Mouse (Mus musculus): ENCODE data around the gene 4930451I11Rik. TPM values are rescaled to one million over a fixed set of nuclear protein-coding genes. Genes with fewer than 3 reads are reported as not detected.
A peak's percentile ranks its signal among the peaks of the same experiment; 100 is the strongest.

4930451I11Rik gene
- polyA plus RNA-seq, 1 experiment from 2014 or later: not detected

GRCm38 (mm10) chr7:126832036-126832598 lies 678 bp upstream of the 4930451I11Rik start:
- Histone ChIP-seq H3K4me2 (replicated peaks) (peak overlapping the region; percentile 40), H3K4me3 (replicated peaks) (peak overlapping the region; percentile 24), H3K9ac (no peak overlapping the region), H3K36me3 (no peaks in the 10 kb centered on the region), H3K27me3 (peaks cover 5% of the 10 kb centered on the region; the same call in 1 of the 2 replicates), H3K27ac (replicated peaks) (no peak overlapping the region), H3K4me1 (peaks cover 5% of the 10 kb centered on the region; the same call in 1 of the 2 replicates), H3K9me3 (replicated peaks) (no peaks in the 10 kb centered on the region)
- peak; percentile 68 for ATAC-seq (ENCODE audit: insufficient number of reproducible peaks, low FRiP score, low TSS enrichment, low read depth)
- 1% methylated on average over 21 of the region's 21 CpGs for WGBS

GRCm38 (mm10) chr7:126825952-126826351 lies 5.5 kb downstream of the 4930451I11Rik start:
- no peak overlapping the region for H3K9ac ChIP-seq
- no peaks in the 10 kb centered on the region for H3K9me3 ChIP-seq (replicated peaks)
- ATAC-seq (ENCODE audit: insufficient number of reproducible peaks, low FRiP score, low TSS enrichment, low read depth): no peak
- no peaks in the 10 kb centered on the region for H3K36me3 ChIP-seq
- no peak overlapping the region for H3K27ac ChIP-seq (replicated peaks)
- H3K4me3 ChIP-seq (replicated peaks): no peak overlapping the region
- 72% methylated on average over 5 of the region's 5 CpGs for WGBS
- no peak overlapping the region for H3K4me2 ChIP-seq (replicated peaks)
- peaks cover 13% of the 10 kb centered on the region for H3K4me1 ChIP-seq
- peaks cover 44% of the 10 kb centered on the region for H3K27me3 ChIP-seq

GRCm38 (mm10) chr7:126825403-126825802 lies 6.0 kb downstream of the 4930451I11Rik start:
- WGBS: 16% methylated on average over 8 of the region's 8 CpGs
- Histone ChIP-seq H3K4me1 (peaks cover 13% of the 10 kb centered on the region), H3K9me3 (replicated peaks) (no peaks in the 10 kb centered on the region), H3K27ac (replicated peaks) (no peak overlapping the region), H3K9ac (no peak overlapping the region), H3K27me3 (peaks cover 44% of the 10 kb centered on the region), H3K36me3 (no peaks in the 10 kb centered on the region), H3K4me2 (replicated peaks) (no peak overlapping the region), H3K4me3 (replicated peaks) (no peak overlapping the region)
- no peak for ATAC-seq (ENCODE audit: insufficient number of reproducible peaks, low FRiP score, low TSS enrichment, low read depth)

GRCm38 (mm10) chr7:126823940-126824339 lies 7.5 kb downstream of the 4930451I11Rik start:
- no peak for ATAC-seq (ENCODE audit: insufficient number of reproducible peaks, low FRiP score, low TSS enrichment, low read depth)
- H3K27me3 ChIP-seq: peaks cover 40% of the 10 kb centered on the region
- no peaks in the 10 kb centered on the region for H3K36me3 ChIP-seq
- no peak overlapping the region for H3K27ac ChIP-seq (replicated peaks)
- no peak overlapping the region for H3K4me3 ChIP-seq (replicated peaks)
- WGBS: 13% methylated on average over 10 of the region's 10 CpGs
- no peaks in the 10 kb centered on the region for H3K9me3 ChIP-seq (replicated peaks)
- H3K4me1 ChIP-seq: peaks cover 13% of the 10 kb centered on the region
- H3K9ac ChIP-seq: no peak overlapping the region
- H3K4me2 ChIP-seq (replicated peaks): no peak overlapping the region

- no peak overlapping the region for H3K27ac ChIP-seq (replicated peaks)
- 1% methylated on average over 17 of the region's 19 CpGs for WGBS
- peaks cover 40% of the 10 kb centered on the region for H3K27me3 ChIP-seq
- no peaks in the 10 kb centered on the region for H3K36me3 ChIP-seq
- H3K9ac ChIP-seq: no peak overlapping the region
- H3K4me3 ChIP-seq (replicated peaks): peak overlapping the region; percentile 32
- H3K9me3 ChIP-seq (replicated peaks): no peaks in the 10 kb centered on the region
- H3K4me2 ChIP-seq (replicated peaks): peak overlapping the region; percentile 47
- H3K4me1 ChIP-seq: peaks cover 13% of the 10 kb centered on the region
- ATAC-seq (ENCODE audit: insufficient number of reproducible peaks, low FRiP score, low TSS enrichment, low read depth): 0 out of 2 replicates have a peak, but pooled peaks have one; percentile 6
Measured at GRCm38 (mm10) chr7:126823202-126823711, 8.2 kb downstream of the 4930451I11Rik start.

GRCm38 (mm10) chr7:126822741-126823140 lies 8.7 kb downstream of the 4930451I11Rik start:
- H3K36me3 ChIP-seq: no peaks in the 10 kb centered on the region
- H3K27ac ChIP-seq (replicated peaks): no peak overlapping the region
- no peak overlapping the region for H3K9ac ChIP-seq
- WGBS: 16% methylated on average over 9 of the region's 9 CpGs
- H3K4me3 ChIP-seq (replicated peaks): no peak overlapping the region
- peaks cover 13% of the 10 kb centered on the region for H3K4me1 ChIP-seq
- peak overlapping the region; percentile 47; the same call in 1 of the 2 replicates for H3K4me2 ChIP-seq (replicated peaks)
- no peaks in the 10 kb centered on the region for H3K9me3 ChIP-seq (replicated peaks)
- ATAC-seq (ENCODE audit: insufficient number of reproducible peaks, low FRiP score, low TSS enrichment, low read depth): no peak
- H3K27me3 ChIP-seq: peaks cover 40% of the 10 kb centered on the region

- Histone ChIP-seq H3K4me1 (peaks cover 13% of the 10 kb centered on the region), H3K4me3 (replicated peaks) (no peak overlapping the region), H3K4me2 (replicated peaks) (no peak overlapping the region), H3K27me3 (peaks cover 40% of the 10 kb centered on the region), H3K27ac (replicated peaks) (no peak overlapping the region), H3K36me3 (no peaks in the 10 kb centered on the region), H3K9me3 (replicated peaks) (no peaks in the 10 kb centered on the region), H3K9ac (no peak overlapping the region)
- 0 out of 2 replicates have a peak, but pooled peaks have one; percentile 25 for ATAC-seq (ENCODE audit: insufficient number of reproducible peaks, low FRiP score, low TSS enrichment, low read depth)
- 24% methylated on average over 7 of the region's 7 CpGs for WGBS
Measured at GRCm38 (mm10) chr7:126821835-126822511, 9.5 kb downstream of the 4930451I11Rik start.

GRCm38 (mm10) chr7:126818818-126819217 lies 12.6 kb downstream of the 4930451I11Rik start:
- Histone ChIP-seq H3K4me1 (peaks cover 13% of the 10 kb centered on the region), H3K27ac (replicated peaks) (no peak overlapping the region), H3K9ac (no peak overlapping the region), H3K36me3 (no peaks in the 10 kb centered on the region), H3K4me2 (replicated peaks) (no peak overlapping the region), H3K27me3 (peaks cover 18% of the 10 kb centered on the region), H3K4me3 (replicated peaks) (no peak overlapping the region), H3K9me3 (replicated peaks) (no peaks in the 10 kb centered on the region)
- no peak for ATAC-seq (ENCODE audit: insufficient number of reproducible peaks, low FRiP score, low TSS enrichment, low read depth)
- WGBS: 25% methylated on average over 1 of the region's 1 CpGs

GRCm38 (mm10) chr7:126817595-126817994 lies 13.8 kb downstream of the 4930451I11Rik start:
- H3K9ac ChIP-seq: no peak overlapping the region
- no peak for ATAC-seq (ENCODE audit: insufficient number of reproducible peaks, low FRiP score, low TSS enrichment, low read depth)

GRCm38 (mm10) chr7:126816494-126816893 lies 14.9 kb downstream of the 4930451I11Rik start:
- Histone ChIP-seq H3K4me3 (replicated peaks) (no peak overlapping the region), H3K9ac (no peak overlapping the region), H3K36me3 (no peaks in the 10 kb centered on the region), H3K4me1 (no peaks in the 10 kb centered on the region), H3K4me2 (replicated peaks) (no peak overlapping the region), H3K27ac (replicated peaks) (no peak overlapping the region), H3K27me3 (no peaks in the 10 kb centered on the region), H3K9me3 (replicated peaks) (no peaks in the 10 kb centered on the region)
- 81% methylated on average over 8 of the region's 8 CpGs for WGBS
- no peak for ATAC-seq (ENCODE audit: insufficient number of reproducible peaks, low FRiP score, low TSS enrichment, low read depth)

More at GRCm38 (mm10) chr7:126817595-126817994, 13.8 kb downstream of the 4930451I11Rik start:
- Histone ChIP-seq H3K9me3 (replicated peaks) (no peaks in the 10 kb centered on the region), H3K27ac (replicated peaks) (no peak overlapping the region), H3K4me3 (replicated peaks) (no peak overlapping the region), H3K36me3 (no peaks in the 10 kb centered on the region), H3K27me3 (peaks cover 8% of the 10 kb centered on the region), H3K4me1 (peaks cover 3% of the 10 kb centered on the region), H3K4me2 (replicated peaks) (no peak overlapping the region)
- 83% methylated on average over 7 of the region's 7 CpGs for WGBS

GRCm38 (mm10) chr7:126815726-126816222 lies 15.7 kb downstream of the 4930451I11Rik start:
- Histone ChIP-seq H3K9ac (no peak overlapping the region), H3K36me3 (no peaks in the 10 kb centered on the region), H3K27me3 (no peaks in the 10 kb centered on the region), H3K4me2 (replicated peaks) (no peak overlapping the region), H3K9me3 (replicated peaks) (no peaks in the 10 kb centered on the region), H3K4me3 (replicated peaks) (no peak overlapping the region), H3K27ac (replicated peaks) (no peak overlapping the region), H3K4me1 (no peaks in the 10 kb centered on the region)
- no peak for ATAC-seq (ENCODE audit: insufficient number of reproducible peaks, low FRiP score, low TSS enrichment, low read depth)
- whole genome bisulfite sequencing: 71% methylated on average over 8 of the region's 8 CpGs
